Mouse (Mus musculus) E14TG2a.4 (cell line): ENCODE measurements around the gene Prdx2.

ENCODE experiments used
- H3K27me3 ChIP-seq: 2 replicates; pipeline ENCODE4 v1.6.1; 2014; ENCODE audit warnings: low read length, control low read depth; ENCODE audit not compliant: insufficient read depth
- H3K36me3 ChIP-seq: 2 replicates; pipeline ENCODE4 v1.6.1; 2014; ENCODE audit warnings: low read length, control low read depth; ENCODE audit not compliant: insufficient read depth
- H3K4me1 ChIP-seq: replicated peaks from 2 replicates; pipeline ENCODE4 v1.6.1; 2014; ENCODE audit warnings: low read depth, low read length, control low read depth
- H3K4me3 ChIP-seq: replicated peaks from 2 replicates; pipeline ENCODE4 v1.5.1; 2014; ENCODE audit warnings: mild to moderate bottlenecking, low read length
- H3K9me3 ChIP-seq: 2 replicates; pipeline ENCODE4 v1.6.1; 2014; ENCODE audit warnings: low read length, control low read depth
- CTCF ChIP-seq: conservative IDR thresholded peaks from 2 replicates; pipeline ENCODE4 v1.5.1; 2014; ENCODE audit warnings: low read length
- NANOG ChIP-seq: IDR thresholded peaks from 2 replicates; pipeline ENCODE4 v1.6.1; 2014; ENCODE audit warnings: borderline replicate concordance, low read length, mixed read lengths
- POU5F1 ChIP-seq: IDR thresholded peaks from 2 replicates; pipeline ENCODE4 v1.6.1; 2014; ENCODE audit warnings: low read length, borderline replicate concordance

Prdx2 gene

GRCm38 (mm10) chr8:84945633-84946527, 23.5 kb upstream of the Prdx2 start:
- H3K9me3 ChIP-seq = no peaks in the 10 kb centered on the region
- TF ChIP-seq NANOG (no peak), CTCF (peak; percentile 17; the same call in 1 of the 2 replicates)
- peaks cover 37% of the 10 kb centered on the region for H3K4me1 ChIP-seq
- peak overlapping the region; percentile 83 for H3K4me3 ChIP-seq
- H3K36me3 ChIP-seq = no peaks in the 10 kb centered on the region
- H3K27me3 ChIP-seq = peaks cover 68% of the 10 kb centered on the region

- peak within 1 kb of the TSS; percentile 83 for H3K4me3 ChIP-seq
- no peaks in the 10 kb centered on the region for H3K36me3 ChIP-seq
- peaks cover 37% of the 10 kb centered on the region for H3K4me1 ChIP-seq
- peaks cover 69% of the 10 kb centered on the region for H3K27me3 ChIP-seq
- H3K9me3 ChIP-seq = no peaks in the 10 kb centered on the region
- TF ChIP-seq POU5F1 (no peak), CTCF (peak; percentile 60)
These were observed 22.7 kb upstream of the Prdx2 start, which contains the start of gene Rtbdn for GRCm38 (mm10) chr8:84946528-84947240. TSS of gene Rtbdn (plus strand) at chr8:84946991.

DNA sequence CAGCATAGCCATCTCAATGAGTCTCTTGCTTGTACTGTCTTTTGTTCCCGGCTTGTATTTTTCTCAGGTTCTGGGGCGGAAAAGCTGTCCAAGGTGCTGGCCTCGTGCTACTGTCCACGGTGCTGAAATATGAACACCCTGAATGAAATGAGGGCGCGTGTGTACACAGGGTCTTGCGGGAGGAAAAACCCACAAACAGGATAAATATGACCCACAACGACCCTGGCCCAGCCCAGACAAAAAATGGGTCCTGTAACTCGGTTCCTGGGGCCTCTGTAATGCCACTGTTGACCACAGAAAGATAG, 22.2 kb upstream of the Prdx2 start:
- Histone ChIP-seq H3K27me3 (peaks cover 74% of the 10 kb centered on the region), H3K9me3 (no peaks in the 10 kb centered on the region), H3K36me3 (no peaks in the 10 kb centered on the region), H3K4me1 (peaks cover 41% of the 10 kb centered on the region), H3K4me3 (no peak overlapping the region)
- TF ChIP-seq CTCF (no peak), NANOG (no peak), POU5F1 (no peak)

- Histone ChIP-seq H3K4me3 (peak overlapping the region; percentile 39; the same call in 1 of the 2 replicates), H3K27me3 (peaks cover 58% of the 10 kb centered on the region), H3K36me3 (no peaks in the 10 kb centered on the region), H3K9me3 (no peaks in the 10 kb centered on the region), H3K4me1 (peaks cover 46% of the 10 kb centered on the region)
- TF ChIP-seq CTCF (no peak), POU5F1 (no peak)
These were observed 19.6 kb upstream of the Prdx2 start for GRCm38 (mm10) chr8:84949753-84950152.

DNA sequence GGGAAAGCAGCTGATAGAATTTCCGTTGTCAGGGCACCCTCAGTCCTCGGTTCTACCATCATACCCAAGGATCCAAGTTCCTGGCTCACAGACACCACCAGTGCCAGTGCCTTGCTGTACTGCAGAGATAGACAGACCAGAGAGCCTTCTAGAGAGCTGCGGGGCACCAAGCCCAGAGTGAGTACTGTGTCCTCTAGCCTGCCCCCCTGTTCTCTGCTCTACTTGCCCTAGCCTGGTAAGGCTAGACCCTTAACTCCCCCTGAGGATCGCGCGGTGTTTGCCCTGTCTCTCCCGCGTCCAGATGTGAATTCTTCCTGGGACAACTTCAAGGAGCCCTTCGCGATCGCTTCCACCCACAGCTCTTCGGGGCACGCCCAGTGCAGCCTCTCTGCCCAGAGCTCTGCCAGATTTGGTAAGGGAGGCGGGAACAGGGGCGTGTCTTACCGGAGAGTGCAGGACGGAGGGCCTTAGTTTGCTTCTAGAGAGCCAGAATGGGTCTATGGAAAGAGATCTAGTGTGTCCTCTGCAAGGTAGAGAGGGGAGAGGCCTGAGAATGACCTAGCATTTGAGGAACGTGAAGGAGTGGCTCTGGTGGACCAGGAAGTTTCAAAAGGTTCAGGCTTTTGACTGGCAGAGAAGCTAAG, 16.7 kb upstream of the Prdx2 start:
- Histone ChIP-seq H3K36me3 (peaks cover 15% of the 10 kb centered on the region), H3K4me3 (peak overlapping the region; percentile 64), H3K27me3 (peaks cover 31% of the 10 kb centered on the region), H3K4me1 (peaks cover 46% of the 10 kb centered on the region), H3K9me3 (no peaks in the 10 kb centered on the region)
- TF ChIP-seq POU5F1 (no peak), NANOG (no peak), CTCF (no peak)

GRCm38 (mm10) chr8:84956768-84957167, 12.6 kb upstream of the Prdx2 start:
- TF ChIP-seq CTCF (peak; percentile 93), POU5F1 (no peak)
- H3K27me3 ChIP-seq = peaks cover 4% of the 10 kb centered on the region; the same call in 1 of the 2 replicates
- no peaks in the 10 kb centered on the region for H3K9me3 ChIP-seq
- peaks cover 49% of the 10 kb centered on the region for H3K36me3 ChIP-seq
- H3K4me3 ChIP-seq = no peak overlapping the region
- H3K4me1 ChIP-seq = peaks cover 44% of the 10 kb centered on the region

- H3K4me3 ChIP-seq = no peak overlapping the region
- no peaks in the 10 kb centered on the region for H3K9me3 ChIP-seq
- TF ChIP-seq POU5F1 (no peak), NANOG (no peak), CTCF (no peak)
- peaks cover 26% of the 10 kb centered on the region for H3K4me1 ChIP-seq
- no peaks in the 10 kb centered on the region for H3K27me3 ChIP-seq
- H3K36me3 ChIP-seq = peaks cover 71% of the 10 kb centered on the region
These were observed 9.6 kb upstream of the Prdx2 start for GRCm38 (mm10) chr8:84959811-84960210.

DNA sequence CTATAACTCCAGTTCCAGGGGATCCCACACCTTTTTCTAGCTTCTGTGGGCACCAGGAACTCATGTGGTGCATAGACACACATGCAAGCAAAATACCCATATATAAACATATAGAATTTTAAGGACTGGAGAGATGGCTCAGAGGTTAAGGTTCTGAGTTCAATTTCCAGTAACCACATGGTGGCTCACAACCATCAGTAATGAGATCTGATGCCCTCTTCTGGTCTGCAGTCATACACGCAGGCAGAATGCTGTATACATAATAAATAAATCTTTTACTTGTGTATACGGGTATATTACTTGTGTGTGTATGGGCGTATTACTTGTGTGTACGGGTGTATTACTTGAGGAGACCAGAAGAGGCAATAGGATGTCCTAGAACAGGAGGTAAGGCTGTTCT, 5.4 kb upstream of the Prdx2 start:
- H3K36me3 ChIP-seq = peaks cover 52% of the 10 kb centered on the region
- no peaks in the 10 kb centered on the region for H3K27me3 ChIP-seq
- TF ChIP-seq POU5F1 = no peak
- TF ChIP-seq CTCF = no peak
- peaks cover 35% of the 10 kb centered on the region for H3K4me1 ChIP-seq
- H3K4me3 ChIP-seq = no peak overlapping the region
- no peaks in the 10 kb centered on the region for H3K9me3 ChIP-seq
